Mouse (Mus musculus) MEL (cell line): ENCODE measurements around the gene Rad51b. TPM values are rescaled to one million over a fixed set of nuclear protein-coding genes. Genes with fewer than 3 reads are reported as not detected.

ENCODE experiments used
- DNase-seq: peaks from one replicate; pipeline ENCODE4 v3.0.0; 2011; ENCODE audit warnings: low read depth, low spot score
- H3K27ac ChIP-seq: 2 replicates; pipeline ENCODE4 v1.5.1; 2012; ENCODE audit warnings: low read depth, mild to moderate bottlenecking, control low read depth, low read length, moderate library complexity; ENCODE audit not compliant: control insufficient read depth
- H3K27me3 ChIP-seq, 2 experiments: fragments of 150-350 bp in 1 of 2; sonication (generic) in 1 of 2; 2 replicates each; pipeline ENCODE4 v1.6.1; 2012; ENCODE audit warnings: low read length in 2 of 2, mild to moderate bottlenecking in 2 of 2, improper control_type of control experiment in 1 of 2, moderate library complexity in 1 of 2; ENCODE audit not compliant: insufficient read depth in 2 of 2, control insufficient read depth in 1 of 2
- H3K36me3 ChIP-seq, 2 experiments: 2 replicates each; pipeline ENCODE4 v1.6.1; 2012 to 2014; ENCODE audit warnings: low read length in 2 of 2, improper control_type of control experiment in 1 of 2, inconsistent platforms in 1 of 2, mild to moderate bottlenecking in 1 of 2; ENCODE audit not compliant: insufficient read depth in 2 of 2, control insufficient read depth in 1 of 2
- H3K4me1 ChIP-seq, 2 experiments: fragments of 150-350 bp in 1 of 2; sonication (generic) in 1 of 2; 2 replicates each; pipeline ENCODE4 v1.6.1; 2012; ENCODE audit warnings: low read length in 2 of 2, improper control_type of control experiment in 1 of 2, mild to moderate bottlenecking in 1 of 2; ENCODE audit not compliant: insufficient read depth in 2 of 2, control insufficient read depth in 1 of 2
- H3K4me3 ChIP-seq, 2 experiments: fragments of 150-350 bp in 1 of 2; sonication (generic) in 1 of 2; 2 replicates each; pipeline ENCODE4 v1.5.1; 2012; ENCODE audit warnings: low read depth in 2 of 2, low read length in 2 of 2, mild to moderate bottlenecking in 2 of 2, moderate library complexity in 2 of 2, control low read depth in 1 of 2, improper control_type of control experiment in 1 of 2; ENCODE audit not compliant: control insufficient read depth in 1 of 2, insufficient read depth in 1 of 2
- H3K79me2 ChIP-seq: 2 replicates; pipeline ENCODE4 v1.6.1; 2012; ENCODE audit warnings: mild to moderate bottlenecking, low read length, moderate library complexity; ENCODE audit not compliant: control insufficient read depth, poor library complexity, insufficient read depth
- H3K9ac ChIP-seq: 2 replicates; pipeline ENCODE4 v1.6.1; 2012; ENCODE audit warnings: low read depth, mild to moderate bottlenecking, control low read depth, low read length, moderate library complexity; ENCODE audit not compliant: control insufficient read depth, poor library complexity, severe bottlenecking
- H3K9me3 ChIP-seq: fragments of 150-350 bp; sonication (generic); replicated peaks from 2 replicates; pipeline ENCODE4 v1.6.1; 2012; ENCODE audit warnings: mild to moderate bottlenecking, low read length, improper control_type of control experiment, moderate library complexity; ENCODE audit not compliant: insufficient read depth
- CTCF ChIP-seq, 3 experiments: IDR thresholded peaks in 2 of 3; conservative IDR thresholded peaks in 1 of 3; 2 replicates each; pipeline ENCODE4 v1.5.1; 2011 to 2012; ENCODE audit warnings: low read length in 3 of 3, low read depth in 2 of 3, mild to moderate bottlenecking in 2 of 3, improper control_type of control experiment in 1 of 3, inconsistent platforms in 1 of 3, mixed read lengths in 1 of 3, moderate library complexity in 1 of 3; ENCODE audit not compliant: control insufficient read depth in 1 of 3, insufficient read depth in 1 of 3, poor library complexity in 1 of 3, severe bottlenecking in 1 of 3
- E2F4 ChIP-seq: IDR thresholded peaks from 2 replicates; pipeline ENCODE4 v1.6.1; 2011; ENCODE audit warnings: low read depth, low read length, improper control_type of control experiment, borderline replicate concordance
- ETS1 ChIP-seq: IDR thresholded peaks from 2 replicates; pipeline ENCODE4 v1.6.1; 2012; ENCODE audit warnings: low read depth, mild to moderate bottlenecking, inconsistent platforms, low read length, improper control_type of control experiment, moderate library complexity
- GABPA ChIP-seq: IDR thresholded peaks from 2 replicates; pipeline ENCODE4 v1.6.1; 2012; ENCODE audit warnings: low read depth, mild to moderate bottlenecking, inconsistent platforms, low read length, improper control_type of control experiment, moderate library complexity
- GATA1 ChIP-seq: IDR thresholded peaks from 2 replicates; pipeline ENCODE4 v1.6.1; 2011; ENCODE audit warnings: low read depth, low read length, improper control_type of control experiment
- KAT2A ChIP-seq: conservative IDR thresholded peaks from 2 replicates; pipeline ENCODE4 v1.6.1; 2012; ENCODE audit warnings: low read depth, low read length, improper control_type of control experiment, inconsistent platforms
- MAX ChIP-seq: IDR thresholded peaks from 2 replicates; pipeline ENCODE4 v1.6.1; 2011; ENCODE audit warnings: low read length, improper control_type of control experiment
- MEF2A ChIP-seq: IDR thresholded peaks from 2 replicates; pipeline ENCODE4 v1.6.1; 2014; ENCODE audit warnings: low read depth, mild to moderate bottlenecking, inconsistent platforms, low read length, improper control_type of control experiment; ENCODE audit not compliant: poor library complexity, insufficient replicate concordance, severe bottlenecking; ENCODE audit errors: extremely low read depth
- MYB ChIP-seq: IDR thresholded peaks from 2 replicates; pipeline ENCODE4 v1.6.1; 2011; ENCODE audit warnings: mild to moderate bottlenecking, low read depth, low read length, improper control_type of control experiment
- NELFE ChIP-seq: IDR thresholded peaks from 2 replicates; pipeline ENCODE4 v1.6.1; 2011; ENCODE audit warnings: low read depth, low read length, improper control_type of control experiment
- POLR2AphosphoS2 ChIP-seq: IDR thresholded peaks from 2 replicates; pipeline ENCODE4 v1.6.1; 2011; ENCODE audit warnings: low read length, improper control_type of control experiment
- POLR2AphosphoS5 ChIP-seq: IDR thresholded peaks from 2 replicates; pipeline ENCODE4 v1.6.1; 2012; ENCODE audit warnings: low read depth, borderline replicate concordance, mild to moderate bottlenecking, inconsistent platforms, low read length, moderate library complexity, mixed read lengths
- SIN3A ChIP-seq: IDR thresholded peaks from 2 replicates; pipeline ENCODE4 v1.6.1; 2012; ENCODE audit warnings: low read length, improper control_type of control experiment, inconsistent platforms
- TBP ChIP-seq: IDR thresholded peaks from 2 replicates; pipeline ENCODE4 v1.8.0; 2011; ENCODE audit warnings: low read depth, low read length, improper control_type of control experiment
- TCF12 ChIP-seq: IDR thresholded peaks from 2 replicates; pipeline ENCODE4 v1.6.1; 2014; ENCODE audit warnings: low read depth, mild to moderate bottlenecking, inconsistent platforms, low read length, improper control_type of control experiment, moderate library complexity
- ZC3H11A ChIP-seq: IDR thresholded peaks from 2 replicates; pipeline ENCODE4 v1.6.1; 2012; ENCODE audit warnings: low read depth, mild to moderate bottlenecking, inconsistent platforms, low read length, improper control_type of control experiment
- polyA plus RNA-seq, 2 experiments: library from polyadenylated mRNA; stranded (reverse) in 1 of 2; unstranded in 1 of 2; fragments of >175 nt in 1 of 2; fragments of >200 nt in 1 of 2; gene quantifications; 2 replicates each; pipeline versions ENCODE4 v1.2.1 to v1.2.4; 2012; ENCODE audit warnings: low replicate concordance in 2 of 2, low read depth in 1 of 2; ENCODE audit not compliant: insufficient read length in 2 of 2, insufficient read depth in 1 of 2, missing spikeins in 1 of 2
- total RNA-seq: library from RNA; depleted of rRNA; stranded (reverse); fragments of 300-350 nt; gene quantifications from 2 replicates; pipeline ENCODE4 v1.2.3, GENCODE M21; 2012

Rad51b gene
- total and polyA plus RNA-seq, 3 experiments, result 3.6 to 5.7 TPM; not detected in 1

- Histone ChIP-seq H3K27ac (no peak overlapping the region), H3K4me3 (no peak overlapping the region), H3K4me1 (no peaks in the 10 kb centered on the region), H3K9ac (no peak overlapping the region), H3K79me2 (no peaks in the 10 kb centered on the region), H3K27me3 (no peaks in the 10 kb centered on the region), H3K36me3 (no peaks in the 10 kb centered on the region), H3K9me3 (no peaks in the 10 kb centered on the region)
- TF ChIP-seq ETS1, result no peak
- DNase-seq, result no peak
Observed at GRCm38 (mm10) chr12:79436035-79436434, 139.0 kb downstream of the Rad51b start.

- 0 out of 4 replicates have a peak, but pooled peaks cover 0 to 4% of the 10 kb centered on the region in 2 experiments for H3K36me3 ChIP-seq
- H3K4me3 ChIP-seq, result no peak overlapping the region
- no peak overlapping the region for H3K27ac ChIP-seq
- H3K79me2 ChIP-seq, result no peaks in the 10 kb centered on the region
- TF ChIP-seq GABPA (no peak), GATA1 (no peak), MAX (no peak), KAT2A (no peak), TCF12 (no peak), NELFE (no peak), MYB (no peak), ZC3H11A (no peak), SIN3A (no peak), POLR2AphosphoS2 (no peak), CTCF (IDR thresholded peaks at IDR 0.05 in 2 of 3, conservative IDR thresholded peaks at IDR 0.05 in 1 of 3; ENCODE audit: control insufficient read depth in 1 of 3, insufficient read depth in 1 of 3, low read depth in 2 of 3, low read length in 3 of 3, poor library complexity in 1 of 3, severe bottlenecking in 1 of 3) (no peak), E2F4 (no peak), TBP (no peak)
- TF ChIP-seq, all 39 proteins: peak for 0
- DNase-seq, result no peak
- Histone ChIP-seq H3K4me1 (no peaks in the 10 kb centered on the region), H3K9ac (no peak overlapping the region), H3K27me3 (no peaks in the 10 kb centered on the region), H3K9me3 (no peaks in the 10 kb centered on the region)
Observed at GRCm38 (mm10) chr12:79436892-79437291, 139.8 kb downstream of the Rad51b start.

- 0 out of 4 replicates have a peak, but pooled peaks cover 0 to 4% of the 10 kb centered on the region in 2 experiments for H3K36me3 ChIP-seq
- no peak overlapping the region for H3K4me3 ChIP-seq
- no peak for TF ChIP-seq GABPA
- TF ChIP-seq POLR2AphosphoS2, result no peak
- TF ChIP-seq POLR2AphosphoS5, result no peak
- no peak for TF ChIP-seq GATA1
- TF ChIP-seq MEF2A, result no peak
- no peaks in the 10 kb centered on the region for H3K9me3 ChIP-seq
- H3K27ac ChIP-seq, result no peak overlapping the region
- no peak overlapping the region for H3K9ac ChIP-seq
- H3K27me3 ChIP-seq, result no peaks in the 10 kb centered on the region
- no peak for DNase-seq
- no peaks in the 10 kb centered on the region for H3K79me2 ChIP-seq
- H3K4me1 ChIP-seq, result no peaks in the 10 kb centered on the region
Observed at GRCm38 (mm10) chr12:79437572-79437971, 140.5 kb downstream of the Rad51b start.
